Mouse (Mus musculus) intestine, embryonic 14.5 days (tissue): ENCODE measurements at regions not wholly inside any gene's neighbourhood (a gene's known extent, or its start where the extent isn't known, plus 50 kb on each side); places are given as distances from the start of the nearest gene placed in this dataset.

Experiments
- ATAC-seq: fragments of 200-750 bp; cut with Nextera tagmentation; replicated peaks from 2 replicates; pipeline ENCODE4 v1.8.0; 2017; ENCODE audit warnings: low read depth, moderate number of reproducible peaks, moderate TSS enrichment, moderate library complexity; ENCODE audit not compliant: low FRiP score, low TSS enrichment
- DNase-seq: peaks from one replicate; pipeline ENCODE4 v3.0.0-alpha.2; 2018; ENCODE audit warnings: low spot score
- H3K27ac ChIP-seq: fragments of 300-500 bp; sonication (generic); 2 replicates; pipeline ENCODE4 v1.5.1; 2014; ENCODE audit warnings: low read depth, mild to moderate bottlenecking, control low read depth
- H3K27me3 ChIP-seq: fragments of 300-500 bp; sonication (generic); replicated peaks from 2 replicates; pipeline ENCODE4 v1.6.1; 2014; ENCODE audit warnings: low read length, control low read depth; ENCODE audit not compliant: control insufficient read depth, insufficient read depth
- H3K36me3 ChIP-seq: fragments of 300-500 bp; sonication (generic); 2 replicates; pipeline ENCODE4 v1.6.1; 2014; ENCODE audit warnings: low read length, control low read depth; ENCODE audit not compliant: control insufficient read depth, insufficient read depth
- H3K4me1 ChIP-seq: fragments of 300-500 bp; sonication (generic); replicated peaks from 2 replicates; pipeline ENCODE4 v1.6.1; 2014; ENCODE audit warnings: low read length, control low read depth, mixed read lengths; ENCODE audit not compliant: control insufficient read depth, insufficient read depth
- H3K4me2 ChIP-seq: fragments of 300-500 bp; sonication (generic); 2 replicates; pipeline ENCODE4 v1.6.1; 2014; ENCODE audit warnings: low read length
- H3K4me3 ChIP-seq: fragments of 300-500 bp; sonication (generic); 2 replicates; pipeline ENCODE4 v1.5.1; 2014; ENCODE audit warnings: low read depth, low read length, control low read depth, mixed read lengths
- H3K9ac ChIP-seq: fragments of 300-500 bp; sonication (generic); 2 replicates; pipeline ENCODE4 v1.6.1; 2014; ENCODE audit warnings: mild to moderate bottlenecking, low read length
- H3K9me3 ChIP-seq: fragments of 300-500 bp; sonication (generic); 2 replicates; pipeline ENCODE4 v1.6.1; 2016; ENCODE audit warnings: low read length, control low read depth; ENCODE audit not compliant: control insufficient read depth
- WGBS: fragments of 180-500 bp; shearing (Covaris S2); extraction: QIAGEN DNeasy Blood & Tissue Kit; methylation state at CpG from one replicate; pipeline ENCODE4 v1.1.7; 2014; 5-methylcytosine and 5-hydroxymethylcytosine counted together

DNA sequence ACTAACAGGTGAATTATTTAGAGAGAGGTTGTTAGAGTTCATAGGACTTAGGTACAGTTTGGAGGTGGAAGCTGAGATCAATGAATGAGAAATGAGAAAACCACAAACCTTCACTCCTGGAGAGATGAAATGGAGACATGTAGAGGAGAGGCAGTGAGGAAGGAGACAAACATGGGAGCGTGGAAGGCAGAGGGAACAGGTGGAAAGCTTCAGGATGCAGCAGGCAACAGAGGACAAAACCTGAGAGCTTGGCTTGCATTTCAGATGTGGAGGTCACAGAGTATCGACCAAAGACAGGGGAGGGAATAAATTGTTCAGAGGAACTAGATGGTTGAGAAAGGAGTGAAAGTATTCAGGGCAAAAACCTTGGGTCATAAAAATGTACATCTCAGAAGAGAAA lies 244.6 kb downstream of the Cd109 start:
- DNase-seq, result no peak
- H3K4me3 ChIP-seq, result no peak overlapping the region
- H3K4me1 ChIP-seq, result no peaks in the 10 kb centered on the region
- no peak overlapping the region for H3K27ac ChIP-seq
- ATAC-seq, result no peak
- no peaks in the 10 kb centered on the region for H3K36me3 ChIP-seq
- no peaks in the 10 kb centered on the region for H3K9me3 ChIP-seq
- no peak overlapping the region for H3K4me2 ChIP-seq
- no peak overlapping the region for H3K9ac ChIP-seq
- WGBS, result 58% methylated on average over 2 of the region's 2 CpGs
- H3K27me3 ChIP-seq, result no peaks in the 10 kb centered on the region

DNA sequence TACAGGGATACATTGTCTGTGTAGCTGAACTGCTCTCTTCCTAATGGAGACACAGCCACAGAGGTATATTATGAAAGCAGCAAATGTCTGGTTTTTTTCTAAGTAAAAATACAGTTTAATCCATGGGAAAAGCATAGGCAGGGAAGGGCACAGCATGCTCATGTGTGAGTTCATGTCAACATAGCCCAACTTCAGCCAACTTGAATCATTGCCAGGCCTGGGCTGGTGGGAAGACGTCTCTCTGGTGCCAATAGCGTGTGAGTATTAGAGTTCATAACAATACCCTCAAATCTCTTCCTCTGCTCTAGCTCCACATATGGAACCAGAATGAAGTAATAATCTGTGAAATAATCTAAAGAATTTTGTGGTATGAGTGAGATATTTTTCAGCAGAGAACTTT lies 257.2 kb downstream of the Cd109 start:
- WGBS, result 61% methylated on average over 2 of the region's 2 CpGs
- ATAC-seq, result no peak
- Histone ChIP-seq H3K9me3 (no peaks in the 10 kb centered on the region), H3K27me3 (no peaks in the 10 kb centered on the region), H3K9ac (no peak overlapping the region), H3K27ac (no peak overlapping the region), H3K4me2 (no peak overlapping the region), H3K36me3 (no peaks in the 10 kb centered on the region), H3K4me1 (no peaks in the 10 kb centered on the region), H3K4me3 (no peak overlapping the region)
- DNase-seq, result no peak

DNA sequence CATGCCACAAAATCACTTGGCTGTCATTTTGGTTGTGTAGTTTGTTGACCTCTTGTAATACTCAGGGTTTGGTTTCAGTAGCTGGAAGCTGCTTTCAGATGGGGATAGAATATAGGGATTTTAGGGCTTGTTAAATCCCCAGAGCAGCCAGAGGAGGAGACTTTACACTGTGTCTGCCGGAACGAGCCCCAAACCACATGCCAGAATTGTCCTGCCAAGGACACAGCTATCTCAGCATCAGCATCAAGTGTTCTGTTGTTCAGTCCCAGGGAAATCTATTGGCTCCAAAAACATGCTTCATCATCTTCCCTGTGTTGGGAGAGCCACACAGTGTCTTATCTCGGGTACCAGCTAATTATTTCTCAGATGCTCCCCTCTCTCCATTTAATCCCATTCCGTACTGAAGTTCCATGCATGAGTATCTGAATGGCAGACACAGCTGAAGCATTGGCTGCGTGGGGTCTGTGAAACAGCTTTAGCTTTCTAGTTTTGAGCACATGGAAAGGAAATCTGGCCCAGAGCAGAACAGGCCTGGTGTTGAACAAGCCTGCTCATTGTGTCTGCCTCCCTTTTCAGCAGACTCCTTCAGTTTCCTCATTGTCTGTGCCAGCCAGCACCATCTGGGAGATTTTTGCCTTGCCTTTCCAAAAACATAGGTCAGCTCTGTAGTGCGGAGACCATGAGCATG lies 264.8 kb downstream of the Cd109 start:
- 0 out of 2 replicates have a peak, but pooled peaks cover 3% of the 10 kb centered on the region for H3K4me1 ChIP-seq
- H3K9ac ChIP-seq, result no peak overlapping the region
- no peaks in the 10 kb centered on the region for H3K36me3 ChIP-seq
- DNase-seq, result no peak
- no peaks in the 10 kb centered on the region for H3K27me3 ChIP-seq
- WGBS, result 60% methylated on average over 6 of the region's 6 CpGs
- no peak overlapping the region for H3K4me2 ChIP-seq
- no peaks in the 10 kb centered on the region for H3K9me3 ChIP-seq
- H3K27ac ChIP-seq, result no peak overlapping the region; the same call in 1 of the 2 replicates
- H3K4me3 ChIP-seq, result no peak overlapping the region
- ATAC-seq, result no peak

DNA sequence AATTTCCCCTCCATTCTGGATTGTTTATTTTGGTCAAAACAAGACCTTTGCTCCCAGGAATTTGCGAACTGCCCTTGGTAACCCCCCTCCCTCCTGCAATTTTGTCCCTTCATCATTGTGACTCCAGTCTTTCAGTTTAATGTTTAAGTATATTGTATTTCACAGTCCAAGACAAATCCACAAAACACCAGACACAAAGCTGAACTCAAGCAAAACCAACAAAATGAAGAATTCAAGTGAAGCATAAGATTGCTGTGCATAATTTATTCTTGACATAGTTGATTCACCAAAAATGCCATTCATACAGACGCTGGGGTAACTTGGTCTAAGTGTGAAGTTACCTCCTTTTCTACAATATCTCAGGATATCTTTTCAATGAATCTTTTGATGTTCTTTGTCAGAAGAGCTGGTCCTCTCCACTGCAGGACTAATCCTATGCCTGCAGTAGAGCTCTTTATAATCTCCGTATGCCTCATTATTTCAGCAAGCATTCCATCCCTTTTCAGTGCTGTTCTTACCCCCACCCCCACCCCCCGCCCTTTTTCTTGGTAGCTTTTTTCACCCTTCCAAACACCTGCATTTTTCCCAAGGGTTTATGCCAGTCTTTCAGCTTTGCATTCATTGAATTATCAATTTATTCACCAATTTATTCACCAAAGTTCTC lies 265.4 kb downstream of the Cd109 start:
- Histone ChIP-seq H3K27ac (no peak overlapping the region; the same call in 1 of the 2 replicates), H3K36me3 (no peaks in the 10 kb centered on the region), H3K9me3 (no peaks in the 10 kb centered on the region), H3K4me1 (0 out of 2 replicates have a peak, but pooled peaks cover 3% of the 10 kb centered on the region), H3K9ac (no peak overlapping the region), H3K4me2 (no peak overlapping the region), H3K27me3 (no peaks in the 10 kb centered on the region), H3K4me3 (no peak overlapping the region)
- no peak for DNase-seq
- WGBS, result 61% methylated on average over 4 of the region's 4 CpGs
- no peak for ATAC-seq

DNA sequence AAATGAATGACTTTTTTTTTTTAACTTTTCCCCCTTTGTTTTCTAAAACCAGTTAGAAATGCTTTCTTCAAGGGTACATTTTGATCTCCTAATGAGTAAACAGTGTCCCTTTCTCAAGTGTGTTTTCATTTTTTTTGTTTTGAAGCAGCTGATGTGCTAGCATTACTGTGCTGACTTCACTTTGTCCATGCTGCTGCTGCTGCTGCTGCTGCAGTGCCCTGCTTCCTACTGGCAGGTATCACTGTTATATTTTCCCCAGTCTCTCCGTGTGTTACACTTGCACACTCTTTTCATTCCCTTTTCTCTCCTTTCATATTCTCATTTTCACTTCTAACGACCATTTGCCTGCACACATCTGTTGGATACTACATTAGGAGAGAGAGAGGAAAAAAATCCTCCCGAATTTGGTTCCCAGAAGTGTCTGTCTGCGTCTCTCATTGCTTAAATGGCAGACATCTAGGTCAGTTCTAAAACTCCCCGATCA lies 266.0 kb downstream of the Cd109 start:
- Histone ChIP-seq H3K9me3 (no peaks in the 10 kb centered on the region), H3K27me3 (no peaks in the 10 kb centered on the region), H3K27ac (no peak overlapping the region), H3K4me3 (no peak overlapping the region), H3K9ac (no peak overlapping the region), H3K4me1 (0 out of 2 replicates have a peak, but pooled peaks cover 3% of the 10 kb centered on the region), H3K36me3 (no peaks in the 10 kb centered on the region), H3K4me2 (no peak overlapping the region)
- WGBS, result 52% methylated on average over 5 of the region's 5 CpGs
- DNase-seq, result no peak
- ATAC-seq, result no peak

DNA sequence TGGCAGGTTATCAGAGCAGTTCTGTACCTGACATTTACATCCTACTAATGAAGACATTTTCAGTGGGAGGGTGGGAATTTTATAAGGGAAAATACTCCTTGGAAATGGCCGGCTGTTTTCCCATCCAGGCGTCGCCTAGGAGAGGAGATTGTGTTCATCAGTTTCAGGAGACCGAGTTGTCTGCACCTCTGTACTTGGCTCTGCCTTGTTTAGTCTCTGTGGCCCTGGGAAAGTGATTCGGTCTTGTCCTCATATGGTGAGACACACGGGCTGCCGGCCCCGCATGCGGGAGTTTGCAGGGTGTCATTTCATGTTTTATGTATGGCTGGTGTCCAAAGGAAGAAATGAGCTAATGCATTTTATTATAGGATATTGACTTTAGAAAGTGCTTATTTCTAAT lies 287.9 kb downstream of the Cd109 start:
- no peak for ATAC-seq
- Histone ChIP-seq H3K9ac (no peak overlapping the region), H3K27me3 (no peaks in the 10 kb centered on the region), H3K27ac (no peak overlapping the region), H3K9me3 (no peaks in the 10 kb centered on the region), H3K36me3 (no peaks in the 10 kb centered on the region), H3K4me1 (no peaks in the 10 kb centered on the region), H3K4me2 (no peak overlapping the region), H3K4me3 (no peak overlapping the region)
- 67% methylated on average over 9 of the region's 9 CpGs for WGBS
- DNase-seq, result no peak

DNA sequence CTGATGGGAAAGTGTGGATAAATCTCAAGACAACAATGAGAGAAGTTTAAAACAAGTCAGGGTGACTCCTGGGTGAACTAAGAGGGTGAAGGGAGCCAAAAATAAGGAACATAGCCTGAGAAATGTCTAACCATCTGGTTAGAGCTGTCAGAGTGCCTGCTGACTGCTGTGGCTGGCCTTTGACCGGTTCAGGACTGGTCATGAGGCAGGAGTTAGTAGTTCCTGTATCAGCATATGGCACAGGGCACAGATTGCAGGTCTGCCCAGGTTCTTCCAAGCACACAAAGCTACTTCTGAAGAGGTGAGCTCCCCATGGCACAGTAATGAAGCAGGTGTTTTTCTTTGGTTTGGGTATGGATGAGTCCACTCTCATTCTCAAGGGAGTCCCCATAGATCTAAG lies 302.0 kb downstream of the Cd109 start:
- H3K4me3 ChIP-seq, result no peak overlapping the region
- no peaks in the 10 kb centered on the region for H3K4me1 ChIP-seq
- H3K36me3 ChIP-seq, result no peaks in the 10 kb centered on the region
- H3K27ac ChIP-seq, result no peak overlapping the region
- no peaks in the 10 kb centered on the region for H3K27me3 ChIP-seq
- ATAC-seq (no peak), DNase-seq (no peak)
- no peak overlapping the region for H3K9ac ChIP-seq
- 87% methylated on average over 1 of the region's 1 CpGs for WGBS
- no peaks in the 10 kb centered on the region for H3K9me3 ChIP-seq
- H3K4me2 ChIP-seq, result no peak overlapping the region

DNA sequence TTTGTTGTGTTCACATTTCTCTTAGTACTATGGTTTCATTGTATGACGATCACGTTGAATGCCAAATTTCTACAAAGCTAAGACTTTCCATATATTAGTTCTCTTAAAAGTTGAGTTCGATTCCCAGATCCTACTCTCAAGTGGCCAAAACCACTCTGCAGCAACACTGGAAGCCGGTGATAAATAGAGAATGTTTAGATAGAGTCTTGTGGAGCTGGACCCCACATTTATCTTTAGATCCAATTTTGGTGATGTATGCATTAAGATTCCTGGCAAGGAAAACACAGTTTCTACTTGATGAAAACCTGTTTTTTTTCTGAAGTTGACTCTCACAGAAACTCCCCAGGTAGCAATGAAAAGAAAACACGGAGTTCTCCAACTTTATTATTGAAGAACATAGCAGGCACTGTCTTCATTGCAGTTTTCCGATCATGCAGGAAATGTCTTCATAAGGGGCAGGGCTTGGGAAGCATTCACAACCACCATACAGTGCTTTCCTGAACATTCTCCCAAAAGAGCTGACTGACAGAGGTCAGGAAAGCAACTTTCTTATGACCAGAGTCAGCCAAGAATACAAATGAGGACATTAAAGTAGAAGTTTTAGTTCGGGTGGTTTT lies 310.7 kb downstream of the Cd109 start:
- no peak overlapping the region for H3K4me2 ChIP-seq
- H3K36me3 ChIP-seq, result no peaks in the 10 kb centered on the region
- no peak overlapping the region for H3K27ac ChIP-seq
- H3K9ac ChIP-seq, result no peak overlapping the region
- H3K4me1 ChIP-seq, result no peaks in the 10 kb centered on the region
- DNase-seq (no peak), ATAC-seq (no peak)
- H3K4me3 ChIP-seq, result no peak overlapping the region
- WGBS, result 71% methylated on average over 7 of the region's 7 CpGs
- H3K27me3 ChIP-seq, result no peaks in the 10 kb centered on the region
- H3K9me3 ChIP-seq, result no peaks in the 10 kb centered on the region
